Mouse (Mus musculus) neutrophil, adult 5-6 weeks (primary cell): Measurements from ENCODE around the gene Sar1a. TPM values are rescaled to one million over a fixed set of nuclear protein-coding genes. Genes with fewer than 3 reads are reported as not detected.
A peak's percentile ranks its signal among the peaks of the same experiment; 100 is the strongest.

ENCODE experiments used
- ATAC-seq: fragments of 151-379, 151-347 bp; 2 replicates; pipeline ENCODE4 v1.8.0; 2017; ENCODE audit warnings: mild to moderate bottlenecking, moderate TSS enrichment; ENCODE audit not compliant: insufficient number of reproducible peaks, poor library complexity, low FRiP score, severe bottlenecking; ENCODE audit errors: extremely low read depth
- total RNA-seq: library from RNA; stranded (forward); fragments of 200-1000 nt; gene quantifications from 2 replicates; pipeline ENCODE4 v1.2.3, GENCODE M21; 2017

The Sar1a gene
- total RNA-seq, 1 experiment from 2014 or later: 99.3 TPM

- no peak for ATAC-seq
Observed at GRCm38 (mm10) chr10:61669896-61670295, 10.2 kb upstream of the Sar1a start.

GRCm38 (mm10) chr10:61670758-61671157 lies 9.3 kb upstream of the Sar1a start:
- ATAC-seq: no peak

GRCm38 (mm10) chr10:61675935-61676334 lies 4.2 kb upstream of the Sar1a start:
- no peak for ATAC-seq

GRCm38 (mm10) chr10:61679545-61679944 lies 554 bp upstream of the Sar1a start:
- ATAC-seq: no peak

GRCm38 (mm10) chr10:61689405-61689804 lies 9.3 kb downstream of the Sar1a start:
- no peak for ATAC-seq

- no peak for ATAC-seq
Observed at GRCm38 (mm10) chr10:61693563-61693962, 13.5 kb downstream of the Sar1a start.

GRCm38 (mm10) chr10:61694870-61695670 lies 15.0 kb downstream of the Sar1a start, which contains the start of gene Tysnd1:
Gene Tysnd1 (plus strand): TSS chr10:61695514.
- peak; percentile 97 for ATAC-seq

GRCm38 (mm10) chr10:61695703-61696559 lies 15.8 kb downstream of the Sar1a start:
- ATAC-seq: no peak

- no peak for ATAC-seq
Observed at GRCm38 (mm10) chr10:61696560-61696823, 16.4 kb downstream of the Sar1a start.

- ATAC-seq: no peak
Observed at GRCm38 (mm10) chr10:61697028-61697427, 16.9 kb downstream of the Sar1a start.

GRCm38 (mm10) chr10:61704663-61705062 lies 24.6 kb downstream of the Sar1a start:
- no peak for ATAC-seq

- ATAC-seq: no peak
Observed at GRCm38 (mm10) chr10:61706412-61707375, 26.6 kb downstream of the Sar1a start.

GRCm38 (mm10) chr10:61713601-61714000 lies 33.5 kb downstream of the Sar1a start:
- no peak for ATAC-seq

GRCm38 (mm10) chr10:61714146-61714545 lies 34.0 kb downstream of the Sar1a start:
- no peak for ATAC-seq

- ATAC-seq: peak; percentile 63
Observed at GRCm38 (mm10) chr10:61714771-61715461, 34.8 kb downstream of the Sar1a start, which contains the start of gene Aifm2. Gene Aifm2 (plus strand): TSS chr10:61715263.

GRCm38 (mm10) chr10:61715462-61715837 lies 35.4 kb downstream of the Sar1a start:
- ATAC-seq: no peak

GRCm38 (mm10) chr10:61715996-61716864 lies 36.1 kb downstream of the Sar1a start:
- no peak for ATAC-seq
